Mouse (Mus musculus) spleen, postnatal 4 days (tissue): ENCODE data around the gene Heatr5a.

Experiments
- DNase-seq, 2 experiments: peaks; one replicate each; pipeline ENCODE4 v3.0.0; 2022; ENCODE audit warnings: low spot score in 2 of 2

The Heatr5a gene

DNA sequence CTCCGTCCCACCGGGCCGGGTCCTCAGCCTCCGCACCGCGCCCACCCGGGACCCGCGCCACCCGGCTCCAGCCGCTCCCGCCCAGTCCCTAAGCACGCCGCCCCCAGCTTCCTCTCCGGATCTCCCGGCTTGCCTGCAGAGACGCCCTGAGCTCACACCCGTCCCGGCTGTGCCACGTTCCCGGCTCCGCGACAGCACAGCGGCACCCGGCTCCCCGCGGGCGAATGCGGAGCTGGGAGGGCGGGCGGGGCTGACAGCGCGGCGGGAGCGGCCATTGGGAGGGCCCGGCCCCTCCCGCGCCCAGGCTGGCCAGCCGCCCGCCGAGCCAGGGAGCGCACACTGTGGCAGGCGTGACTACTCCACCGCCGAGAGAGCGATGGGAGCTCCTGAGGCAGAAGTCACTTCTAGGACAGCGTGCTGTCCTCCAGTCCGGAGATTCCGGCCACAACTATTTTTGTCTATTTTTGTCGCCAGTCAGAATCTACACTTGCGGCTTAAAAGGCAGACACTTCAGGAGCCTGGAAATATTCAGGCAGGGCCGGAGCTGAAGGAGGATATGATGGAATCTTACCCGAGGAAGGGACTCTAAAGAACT is at the start of gene Heatr5a:
Gene Heatr5a, minus strand, starts transcription at position 252 of the 595 bp plus-strand sequence.
- DNase-seq: peak; percentile 90 to 95

DNA sequence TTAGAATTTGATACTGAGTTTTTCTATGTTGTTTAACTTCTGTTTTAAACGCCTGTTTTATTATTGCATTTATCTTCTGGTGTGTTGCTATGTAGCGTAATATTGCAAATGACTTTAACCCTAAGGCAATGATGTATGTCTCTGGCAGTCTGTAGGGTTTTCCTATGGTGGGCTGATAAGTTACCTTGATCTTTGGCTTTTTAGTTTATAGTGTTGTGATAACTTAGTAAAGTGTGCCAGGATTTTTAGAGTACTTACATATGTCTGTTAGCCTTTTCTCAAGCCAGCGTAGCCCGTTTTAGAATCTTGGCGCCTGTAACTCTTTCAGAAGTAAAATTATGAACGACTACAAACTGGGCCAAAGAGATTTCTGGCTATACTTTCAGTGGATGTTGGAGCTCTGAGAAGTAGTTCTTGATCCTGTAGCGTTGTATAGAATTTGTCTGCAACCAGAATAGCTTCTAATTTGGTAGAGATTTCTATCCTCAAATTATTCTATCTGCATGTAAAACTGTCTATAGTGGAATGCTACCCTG is 43.4 kb upstream of the Heatr5a start:
- DNase-seq: no peak

DNA sequence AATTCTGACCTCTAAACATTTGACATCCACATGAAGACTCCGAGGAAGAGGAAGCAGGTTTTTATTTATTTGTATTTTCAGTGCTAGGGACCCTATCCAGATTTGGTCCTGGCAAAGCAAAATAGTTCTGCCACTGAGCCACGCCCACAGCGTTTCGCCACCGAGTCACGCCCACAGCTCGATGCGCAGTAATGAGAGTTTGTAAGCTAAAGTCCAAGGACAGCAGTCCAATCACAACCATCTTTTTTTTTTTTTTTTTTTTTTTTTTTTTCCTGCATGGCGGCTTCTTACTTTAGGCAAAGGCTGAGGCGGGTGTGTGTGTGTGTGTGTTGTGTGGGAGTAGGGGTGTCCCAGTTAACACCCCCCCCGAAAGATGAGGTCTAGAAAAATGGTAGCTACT is 42.9 kb upstream of the Heatr5a start:
- no peak for DNase-seq

DNA sequence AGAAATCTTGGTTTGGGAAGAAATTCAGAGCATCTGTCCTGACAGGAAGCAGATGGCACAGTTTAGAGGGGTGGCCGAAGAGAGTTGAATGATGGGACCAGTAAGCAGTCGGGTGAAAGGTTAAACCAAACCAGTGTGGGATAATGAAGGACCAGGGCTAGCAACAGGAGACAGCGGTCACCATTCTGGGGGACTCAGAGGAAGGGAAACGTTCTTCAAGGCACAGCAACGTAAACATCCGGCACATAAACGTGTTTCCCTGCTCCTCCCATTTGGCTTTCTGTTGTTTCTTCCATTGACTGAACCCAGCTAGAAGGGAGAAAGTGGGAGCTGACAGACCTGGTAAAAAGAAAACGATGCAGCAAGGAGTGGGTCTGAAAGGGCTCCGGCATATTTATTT is 42.2 kb upstream of the Heatr5a start:
- no peak for DNase-seq

DNA sequence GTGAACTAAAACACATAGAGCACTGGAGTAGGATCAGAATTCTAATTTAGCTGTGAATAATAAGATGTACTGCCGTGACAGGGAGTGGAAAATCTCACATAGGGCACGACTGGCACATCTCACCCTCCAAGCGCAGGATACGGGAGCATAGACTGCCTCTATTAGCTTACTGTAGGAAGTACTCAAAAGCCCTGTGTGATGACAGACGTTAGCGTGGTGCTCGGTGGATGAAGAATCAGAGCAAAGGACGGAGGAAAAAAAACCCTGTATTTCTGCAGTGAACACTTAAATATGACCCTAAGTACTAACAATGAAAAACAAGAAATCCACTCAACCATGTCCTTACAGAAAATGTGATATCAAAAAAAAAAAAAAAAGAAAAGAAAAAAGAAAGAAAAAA is 41.0 kb upstream of the Heatr5a start:
- no peak for DNase-seq

DNA sequence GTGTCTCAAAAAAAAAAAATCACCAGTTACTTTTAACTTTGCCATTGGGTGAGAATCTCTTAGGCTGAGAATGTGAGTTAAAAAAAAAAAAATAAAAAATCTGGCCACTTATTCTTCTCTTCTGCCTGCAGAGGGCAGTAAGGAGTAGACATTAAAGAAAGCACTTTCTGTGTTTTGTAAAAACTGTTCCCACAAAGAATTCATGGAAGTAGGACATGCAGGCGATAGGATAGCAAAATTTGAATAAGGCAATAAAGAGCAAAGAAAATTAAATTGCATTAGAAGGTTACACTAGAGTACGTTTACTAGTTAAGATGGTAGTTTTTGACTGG is 39.5 kb upstream of the Heatr5a start:
- no peak for DNase-seq

DNA sequence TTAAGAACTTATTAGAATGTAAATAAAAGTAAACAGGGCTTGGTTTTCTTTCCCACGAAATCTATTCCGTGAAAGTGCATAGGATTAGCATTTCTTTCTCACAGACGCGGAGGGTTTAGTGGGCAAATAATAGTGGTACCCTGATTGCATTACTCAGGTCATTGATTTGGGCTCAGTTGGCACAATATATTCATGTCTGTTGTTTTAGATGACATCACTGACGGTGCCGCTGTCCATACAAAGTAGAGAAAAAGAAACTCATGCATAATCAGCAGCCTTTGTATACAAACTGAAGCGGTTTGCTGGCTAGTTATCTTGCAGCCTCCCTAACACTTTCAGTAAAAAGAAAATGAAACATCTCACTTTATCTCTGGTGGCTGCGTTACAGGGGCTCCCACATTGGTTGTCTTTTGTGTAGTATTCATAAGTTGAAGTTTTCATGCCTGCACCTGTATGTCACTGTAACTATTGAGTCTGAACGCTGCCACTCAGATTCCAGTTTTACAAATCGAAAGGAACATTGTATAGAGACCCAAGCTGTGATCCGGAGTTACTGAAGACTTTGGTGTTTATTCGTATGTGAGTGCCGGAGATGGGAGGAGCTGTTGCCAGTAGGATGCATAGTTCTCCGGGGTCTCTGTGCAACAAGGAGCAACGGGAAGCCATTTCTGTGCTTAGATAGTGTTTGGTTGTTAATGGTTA is 39.0 kb upstream of the Heatr5a start:
- no peak for DNase-seq

DNA sequence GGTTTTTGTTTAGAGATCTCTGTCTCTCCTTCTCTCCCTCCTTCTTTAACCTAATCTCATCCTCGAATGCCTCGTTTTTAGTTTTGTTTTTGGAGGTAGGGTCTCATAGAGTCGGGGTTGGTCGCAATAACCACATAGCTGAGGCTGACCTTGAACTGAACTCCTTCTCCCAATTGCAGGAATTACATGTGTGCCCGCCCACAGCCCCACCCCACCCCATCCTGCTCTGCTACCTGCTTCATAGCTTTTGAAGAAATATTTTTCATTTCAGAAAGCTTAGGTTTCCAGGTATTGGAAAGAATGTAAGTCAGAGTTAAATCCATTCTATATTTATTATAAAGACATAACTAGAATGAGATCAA is 35.5 kb upstream of the Heatr5a start:
- no peak for DNase-seq

DNA sequence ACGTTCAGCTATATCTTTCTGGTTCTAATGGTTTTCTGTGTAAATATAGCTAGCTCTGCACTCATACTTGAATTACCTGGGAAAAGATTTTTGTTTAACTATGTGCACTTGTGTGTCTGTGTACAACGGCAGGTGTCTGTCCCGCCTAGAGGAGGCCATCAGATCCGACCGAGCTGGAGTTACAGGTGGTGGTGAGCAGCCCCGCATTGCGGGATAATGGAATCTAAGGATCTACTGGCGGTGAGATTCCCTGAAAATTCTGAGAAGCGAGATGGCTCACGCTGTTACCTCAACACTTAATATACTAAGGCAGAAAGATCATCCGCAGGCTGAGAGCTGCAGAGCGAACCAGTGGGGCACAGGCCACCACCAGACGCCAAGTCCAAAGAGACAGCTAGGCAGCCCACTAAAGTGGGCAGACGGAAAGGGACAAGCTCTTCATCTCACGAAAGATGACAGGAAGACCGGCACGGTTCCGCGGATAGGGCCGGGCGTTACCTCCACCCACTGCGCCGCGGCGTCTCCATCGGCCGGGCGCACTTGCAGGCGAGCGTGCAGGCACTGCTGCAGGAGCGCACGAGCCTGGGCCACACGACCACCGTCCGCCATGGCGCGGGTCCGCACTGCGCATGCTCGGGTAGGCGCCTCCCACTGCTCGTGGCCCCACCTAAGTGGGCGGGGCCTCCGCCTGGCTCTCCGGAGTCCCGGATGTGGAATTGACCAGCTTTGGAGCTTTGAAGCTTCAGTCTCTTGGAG is 34.9 kb upstream of the Heatr5a start, which contains the start of gene Dtd2:
Gene Dtd2, minus strand, starts transcription at position 625 of the 756 bp plus-strand sequence.
- peak; percentile 93 to 98 for DNase-seq

DNA sequence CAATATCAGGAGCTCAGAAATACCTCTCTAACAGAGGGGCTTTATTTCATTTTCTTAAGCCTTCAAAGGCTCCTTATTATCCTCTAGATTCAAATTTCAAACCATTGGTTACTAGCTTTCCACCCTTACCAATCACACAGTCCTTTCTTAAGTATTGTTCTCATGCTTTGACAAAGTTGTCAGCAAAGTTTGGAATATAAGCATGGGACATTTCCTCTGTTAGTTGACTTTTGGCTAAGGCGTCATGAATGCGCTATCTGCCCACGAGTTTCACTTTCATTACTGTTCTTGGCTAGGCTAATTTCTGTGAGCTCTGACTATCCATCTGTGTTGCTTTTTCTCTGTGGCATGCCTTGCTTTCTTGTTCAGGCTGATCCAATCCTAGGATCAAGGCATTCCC is 31.6 kb upstream of the Heatr5a start:
- no peak for DNase-seq

DNA sequence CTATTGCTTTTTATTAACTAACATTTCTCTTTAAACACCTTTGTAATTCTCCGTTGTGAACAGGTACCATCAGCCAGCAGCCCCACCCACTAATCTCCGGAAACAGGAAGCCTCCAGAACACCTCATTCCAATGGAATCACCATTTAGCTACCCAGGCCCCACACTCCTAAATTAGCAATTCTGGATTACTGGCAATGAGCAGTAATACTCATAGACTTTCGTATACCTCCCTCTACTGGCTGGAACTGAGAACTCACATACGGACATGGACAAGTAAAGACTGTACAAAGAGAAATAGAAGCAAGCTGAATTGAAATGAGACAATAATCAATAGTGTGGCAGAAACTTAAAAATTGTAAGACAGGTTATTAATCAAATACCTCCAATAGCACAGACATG is 30.4 kb upstream of the Heatr5a start:
- peak; percentile 59 to 65 for DNase-seq

DNA sequence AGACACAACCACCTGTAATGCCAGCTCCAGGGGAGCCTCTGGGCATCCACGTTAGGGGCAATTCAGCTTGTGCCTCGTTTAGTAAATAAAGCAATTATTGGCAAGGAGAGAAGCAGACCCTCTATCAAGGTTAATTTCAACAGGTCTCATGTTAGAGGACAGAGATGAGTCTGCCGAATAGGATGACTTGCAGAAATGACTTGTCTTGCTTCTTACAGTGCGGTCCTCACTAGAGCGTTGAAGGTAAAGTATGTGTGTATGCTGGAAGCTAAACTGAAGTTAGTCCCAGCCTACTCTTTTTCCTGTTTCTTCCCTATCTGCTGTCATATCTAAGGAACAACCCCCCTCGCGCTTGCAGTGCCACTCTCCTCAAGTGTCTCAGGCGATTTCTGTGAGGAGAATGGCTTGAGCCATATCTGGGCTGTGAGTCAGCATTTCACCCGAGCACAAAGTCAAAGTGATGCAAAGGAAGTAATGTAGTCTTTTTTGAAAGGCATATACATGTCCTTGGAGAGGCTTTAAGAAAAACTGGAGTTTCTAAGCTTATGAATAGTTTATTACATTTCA is 27.3 kb upstream of the Heatr5a start:
- DNase-seq: no peak

DNA sequence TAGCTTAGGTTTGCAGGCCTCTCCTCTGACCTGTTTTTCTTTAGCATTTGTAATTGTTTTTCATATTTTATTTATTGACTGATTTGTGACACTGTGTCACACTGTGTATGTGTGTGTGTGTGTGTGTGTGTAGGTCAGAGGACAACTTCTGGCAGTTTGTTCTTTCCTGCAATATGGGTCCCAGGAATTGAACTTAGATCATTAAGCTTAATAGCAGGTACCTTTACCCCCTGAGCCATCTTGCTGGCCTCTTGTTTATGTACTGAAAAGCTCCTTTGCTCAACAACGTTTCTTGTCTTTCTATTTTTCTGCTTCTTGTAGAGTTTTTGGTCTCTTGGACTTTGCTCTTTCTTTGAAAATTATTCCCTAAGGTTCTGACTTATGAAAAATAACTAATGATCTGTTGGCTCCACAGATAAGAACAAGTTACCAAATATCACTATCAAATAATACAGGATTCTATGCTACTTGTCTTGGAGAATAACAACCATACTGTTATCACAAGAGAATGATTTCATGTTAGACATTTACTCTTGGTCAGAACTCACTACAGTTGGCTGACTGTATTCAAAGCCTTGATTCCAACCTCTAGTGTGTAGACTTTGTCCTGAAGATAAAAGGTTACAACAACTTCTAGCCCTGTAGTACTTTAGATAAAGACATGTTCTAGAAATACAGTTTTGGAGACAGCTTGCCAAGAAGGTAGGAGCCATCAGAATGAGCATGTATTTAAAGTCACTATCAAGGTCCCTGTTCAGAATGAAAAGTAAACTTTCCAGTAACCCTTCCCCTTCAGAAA is 24.8 kb upstream of the Heatr5a start:
- no peak for DNase-seq

DNA sequence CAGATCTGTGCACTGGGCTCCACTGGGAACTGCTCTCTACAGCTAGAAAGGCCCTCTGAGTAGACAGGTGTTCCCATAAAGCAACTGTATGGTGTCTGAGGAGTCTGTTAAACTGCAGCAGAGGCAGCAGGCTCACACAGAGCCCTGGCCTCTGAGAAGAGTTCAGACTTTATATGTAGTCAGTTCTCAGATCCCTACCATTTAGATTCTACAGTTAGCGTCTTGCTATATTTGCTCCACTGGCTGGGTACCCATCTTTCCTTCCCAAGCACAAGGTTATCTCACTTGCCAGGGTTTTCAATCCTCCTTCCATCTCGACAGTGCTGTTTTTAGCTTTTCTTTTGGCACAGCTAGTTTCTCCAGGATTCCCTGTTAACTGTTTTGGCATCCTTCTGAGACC is 19.5 kb upstream of the Heatr5a start:
- DNase-seq: no peak

DNA sequence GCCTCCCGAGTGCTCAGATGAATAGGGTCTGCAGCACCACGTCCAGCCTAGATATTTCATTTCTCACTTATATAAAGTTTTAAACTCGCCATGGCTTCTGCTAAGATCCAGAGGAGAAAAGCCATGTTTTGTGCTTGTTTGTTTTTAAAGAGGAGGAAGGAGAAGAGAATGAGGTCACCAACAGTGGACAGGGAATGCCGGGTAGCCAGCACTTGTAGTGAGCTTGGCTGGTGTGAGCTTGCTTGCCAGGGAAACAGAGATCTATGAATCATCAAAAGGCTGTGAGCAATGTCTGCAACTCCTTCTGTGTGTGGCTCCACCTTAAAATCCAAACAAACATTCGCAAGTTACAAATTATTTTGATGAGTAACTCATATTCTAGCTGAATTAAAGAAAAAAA is 17.4 kb upstream of the Heatr5a start:
- DNase-seq: no peak

DNA sequence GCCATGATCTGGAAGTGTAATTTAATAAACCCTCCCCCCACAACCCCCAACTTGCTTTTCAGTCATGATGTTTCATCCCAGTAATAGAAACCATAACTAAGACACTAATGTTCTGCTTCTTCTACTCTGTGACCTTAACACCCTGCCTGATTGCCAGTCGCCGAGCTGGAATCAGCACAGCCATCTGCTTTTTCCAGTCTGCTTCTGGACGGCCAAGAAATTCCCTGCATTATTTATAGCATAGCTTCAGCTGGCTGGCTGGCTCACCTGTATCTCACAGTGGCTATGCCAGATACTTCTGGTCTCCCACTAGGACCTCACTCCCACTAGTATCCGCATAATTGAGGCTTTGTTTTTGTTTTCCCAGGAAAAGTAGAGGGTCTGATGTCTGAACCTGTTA is 14.7 kb upstream of the Heatr5a start:
- no peak for DNase-seq

DNA sequence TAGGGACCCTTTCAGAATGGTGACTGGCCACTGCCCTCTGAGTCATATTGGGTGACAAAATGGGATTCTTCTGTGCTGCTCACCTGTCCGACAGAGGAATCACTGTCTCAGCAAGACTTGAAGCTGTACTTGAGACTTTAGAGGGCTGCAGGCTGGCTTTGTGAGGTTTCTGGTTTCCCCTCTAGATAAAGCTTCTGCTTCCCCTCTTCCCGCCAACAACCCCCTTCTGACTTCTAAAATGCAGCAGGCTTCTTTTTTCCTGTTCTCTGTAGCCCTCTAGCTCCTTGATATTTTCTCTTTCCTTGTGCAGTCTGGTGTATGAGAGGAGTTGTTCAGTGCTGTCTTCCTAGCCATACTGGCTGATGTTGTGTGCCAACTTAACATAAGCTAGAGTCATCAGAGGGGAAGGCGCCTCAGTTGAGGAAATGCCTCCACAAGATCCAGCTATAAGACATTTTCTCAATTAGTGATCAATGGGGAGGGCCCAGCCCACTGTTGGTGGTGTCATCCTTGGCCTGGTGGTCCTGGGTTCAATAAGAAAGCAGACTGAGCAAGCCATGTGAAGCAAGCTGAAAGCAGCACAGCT is 14.1 kb upstream of the Heatr5a start:
- DNase-seq: no peak

DNA sequence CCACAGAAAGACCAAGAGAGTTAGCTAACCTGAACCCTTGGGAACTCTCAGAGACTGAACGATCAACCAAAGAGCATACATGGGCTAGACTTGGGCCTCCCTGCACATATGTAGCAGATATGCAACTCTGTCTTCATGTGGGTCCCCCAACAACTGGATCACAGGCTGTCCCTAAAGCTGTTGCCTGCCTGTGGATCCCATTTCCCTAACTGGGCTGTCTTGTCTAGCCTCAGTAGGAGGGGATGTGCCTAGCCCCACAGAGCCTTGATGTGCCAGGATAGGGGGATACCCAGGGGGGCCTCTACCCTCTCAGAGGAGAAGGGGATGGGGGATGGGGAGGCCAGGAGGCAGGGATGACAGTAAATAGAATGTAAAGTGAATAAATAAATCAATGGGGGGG is 12.5 kb upstream of the Heatr5a start:
- DNase-seq: no peak

DNA sequence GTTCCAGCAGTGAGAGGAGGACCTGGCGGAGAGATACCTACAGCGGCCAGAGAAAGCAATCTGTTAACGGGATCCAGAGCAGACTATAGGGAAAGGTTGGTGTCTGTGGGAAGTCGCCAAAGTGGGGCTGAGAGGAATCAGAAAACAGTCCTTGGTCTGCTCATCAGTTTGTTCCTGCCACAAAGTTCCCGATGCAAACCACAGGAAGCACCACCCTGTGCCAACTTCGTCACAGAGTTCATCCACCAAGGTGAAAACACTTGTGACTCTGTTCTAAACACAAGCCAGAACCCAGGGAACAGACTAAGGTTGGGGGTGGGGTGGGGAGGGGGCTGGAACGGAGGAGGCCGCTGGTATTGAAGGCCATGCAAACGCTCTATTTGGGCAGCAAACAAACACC is 5.4 kb upstream of the Heatr5a start:
- no peak for DNase-seq

DNA sequence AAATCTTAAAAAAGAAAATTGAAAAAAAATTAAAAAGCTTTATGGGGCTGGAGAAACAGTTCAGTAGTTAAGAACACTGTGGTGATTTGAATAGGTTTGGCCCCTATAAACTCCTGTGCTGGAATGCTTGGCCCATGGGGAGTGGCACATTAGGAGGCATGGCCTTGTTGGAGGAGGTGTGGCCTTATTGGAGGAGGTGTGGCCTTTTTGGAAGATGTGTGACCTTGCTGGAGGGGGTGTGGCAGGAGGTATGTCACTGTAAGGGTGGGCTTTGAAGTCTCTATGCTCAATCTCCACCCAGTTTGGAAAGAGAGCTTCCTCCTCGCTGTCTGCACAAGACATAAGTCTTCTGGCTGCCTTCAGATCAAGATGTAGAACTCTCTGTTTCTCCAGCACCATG is 3.3 kb upstream of the Heatr5a start:
- DNase-seq: no peak

DNA sequence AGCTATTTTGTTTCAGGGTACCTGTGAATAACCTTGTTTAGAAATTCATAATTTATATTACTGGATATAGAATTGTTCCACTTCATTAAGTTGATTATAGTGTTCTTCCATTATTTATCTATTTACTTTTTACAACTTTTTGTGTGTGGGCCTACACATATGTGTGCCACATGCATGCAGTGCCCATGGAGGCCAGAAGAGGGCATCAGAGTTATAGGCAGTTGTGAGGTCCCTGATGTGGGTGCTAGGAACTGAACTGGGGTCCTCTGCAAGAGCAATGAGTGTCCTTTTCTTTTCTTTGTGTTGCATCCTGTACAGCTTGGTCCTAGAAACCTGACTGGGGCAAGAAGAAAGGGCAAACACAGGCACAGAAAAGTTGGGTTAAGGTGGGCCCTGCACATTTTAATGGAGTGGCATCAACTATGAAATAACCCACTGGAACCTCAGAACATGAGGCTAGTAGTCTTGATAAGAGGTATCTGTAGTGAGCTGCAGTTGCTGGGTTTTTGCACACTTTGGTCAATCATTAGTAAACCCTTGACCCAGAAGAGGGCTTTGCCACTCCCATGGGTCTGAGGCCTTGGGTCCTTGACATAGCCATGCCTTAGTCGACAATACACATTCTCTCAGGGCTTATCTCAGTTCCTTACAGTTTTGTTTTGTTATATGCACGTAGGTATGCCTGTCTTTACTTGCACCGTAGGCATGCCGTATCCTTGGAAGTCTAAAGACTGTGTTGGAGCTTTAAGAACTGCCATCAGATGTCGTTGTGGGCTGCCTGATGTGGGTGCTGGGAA is 1.3 kb upstream of the Heatr5a start:
- no peak for DNase-seq
